In genomic region chr4:129336291-129336690, GRCm38 (mm10) we compare ENCODE assay signal across 8 mouse cellular contexts. TPM values are rescaled to one million over a fixed set of nuclear protein-coding genes. Genes with fewer than 3 reads are reported as not detected.
DNase-seq lines count a peak whose midpoint lies in the region; ATAC-seq and TF ChIP-seq lines count a peak whose summit lies in the region.

No protein-coding gene starts in this region.

- H3K9me3 ChIP-seq in heart, embryonic 13.5 days = no peaks in the 10 kb centered on the region
- no peaks in the 10 kb centered on the region for H3K9me3 ChIP-seq in ES-E14 (ENCODE audit: control insufficient read depth, insufficient read depth, low read depth, low read length)
- H3K9me3 ChIP-seq in forebrain, postnatal 0 days (ENCODE audit: low read length) = no peaks in the 10 kb centered on the region

- H3K27me3 ChIP-seq in heart, embryonic 13.5 days (replicated peaks) = no peaks in the 10 kb centered on the region
- H3K27me3 ChIP-seq in forebrain, postnatal 0 days (ENCODE audit: insufficient read depth, low read length) = no peaks in the 10 kb centered on the region

- H3K4me1 ChIP-seq in heart, embryonic 13.5 days = peaks cover 26% of the 10 kb centered on the region
- H3K4me1 ChIP-seq in ES-E14 (ENCODE audit: control insufficient read depth in 2 of 2, insufficient read depth in 2 of 2, low read length in 2 of 2, poor library complexity in 1 of 2) = peaks cover 0 to 2% of the 10 kb centered on the region in 2 experiments; a peak in 2 of 4 replicates
- peaks cover 20% of the 10 kb centered on the region for H3K4me1 ChIP-seq in forebrain, postnatal 0 days (ENCODE audit: insufficient read depth)

- H3K36me3 ChIP-seq in heart, embryonic 13.5 days = peaks cover 24% of the 10 kb centered on the region
- H3K36me3 ChIP-seq in ES-E14 (ENCODE audit: control insufficient read depth, insufficient read depth, low read length, poor library complexity, severe bottlenecking) = peaks cover 11% of the 10 kb centered on the region
- peaks cover 2% of the 10 kb centered on the region; the same call in 1 of the 2 replicates for H3K36me3 ChIP-seq in forebrain, postnatal 0 days (ENCODE audit: insufficient read depth)

- 48% methylated on average over 14 of the region's 14 CpGs for WGBS in heart, embryonic 13.5 days
- 52% methylated on average over 14 of the region's 14 CpGs for WGBS in forebrain, postnatal 0 days

- no peak for DNase-seq in heart, adult 18-20 months
- DNase-seq in ES-E14 (ENCODE audit: low read depth, low spot score) = no peak
- DNase-seq in forebrain, postnatal 0 days = no peak
- peak; percentile 26 for DNase-seq in lung, postnatal 36 days
- no peak for DNase-seq in retina, embryonic 14.5 days (ENCODE audit: low spot score)
- DNase-seq in urinary bladder, adult 2 months (ENCODE audit: low spot score) = no peak
- DNase-seq in right cerebral cortex, adult 2 months (ENCODE audit: low spot score in 2 of 2) = no peak

- H3K4me2 ChIP-seq in heart, embryonic 13.5 days = peak overlapping the region; percentile 89
- peak overlapping the region; percentile 71 for H3K4me2 ChIP-seq in forebrain, postnatal 0 days (ENCODE audit: low read depth)

- H3K9ac ChIP-seq in heart, embryonic 13.5 days = peak overlapping the region; percentile 88
- H3K9ac ChIP-seq in ES-E14 (ENCODE audit: insufficient read depth, low read depth, low read length, poor library complexity, severe bottlenecking) = peak overlapping the region; percentile 91
- H3K9ac ChIP-seq in forebrain, postnatal 0 days = peak overlapping the region; percentile 66

- no peak for TF ChIP-seq CTCF in forebrain, postnatal 0 days (IDR thresholded peaks at IDR 0.05; ENCODE audit: low read depth)

- in situ Hi-C loops in ES-E14 (cut with MboI; ENCODE audit: low sequenced_read_pairs in 2 of 2, unreplicated experiment in 2 of 2) = no loop called here

- peak overlapping the region; percentile 100 for H3K27ac ChIP-seq in heart, embryonic 13.5 days (replicated peaks)
- peak overlapping the region; percentile 99; the same call in 1 of the 2 replicates for H3K27ac ChIP-seq in ES-E14 (ENCODE audit: insufficient read depth, low read depth, low read length, poor library complexity, severe bottlenecking)
- H3K27ac ChIP-seq in forebrain, postnatal 0 days (ENCODE audit: low read depth, low read length) = peak overlapping the region; percentile 99

- H3K4me3 ChIP-seq in heart, embryonic 13.5 days = peak overlapping the region; percentile 71
- H3K4me3 ChIP-seq in ES-E14 (ENCODE audit: insufficient read depth in 1 of 2, low read depth in 1 of 2, low read length in 2 of 2, poor library complexity in 1 of 2, severe bottlenecking in 1 of 2) = peak overlapping the region; percentile 81 to 88
- H3K4me3 ChIP-seq in forebrain, postnatal 0 days (ENCODE audit: low read depth, low read length) = peak overlapping the region; percentile 96

- ATAC-seq in heart, embryonic 13.5 days (ENCODE audit: extremely low read depth, insufficient number of reproducible peaks, low FRiP score, low TSS enrichment) = no peak
- ATAC-seq in forebrain, postnatal 0 days = no peak

TF ChIP-seq in ES-E14, 5 proteins besides CTCF, POLR2A, EP300 and RAD21:
- no peak for TF ChIP-seq MAFK (IDR thresholded peaks at IDR 0.05; ENCODE audit: insufficient read depth, low read depth, low read length)
TF ChIP-seq in ES-E14: peak in this region for 0.

RNA-seq across cellular contexts. Expression of gene Zbtb8os, which starts 0.8 kb away (rescaled TPM):
- polyA plus RNA-seq in heart, embryonic 13.5 days (2015; fragmentation: Nextera tagmentation; extraction: Ambion mirVana) = 36.6 and 45.0 TPM in 2 replicates
- total RNA-seq in heart, adult 18-20 months (2021) = 10 to 100 TPM; 22.4 to 30.2 TPM
- 41.4 and 59.9 TPM in 2 replicates for total RNA-seq in ES-E14 (2012; rRNA removed)
- total RNA-seq in forebrain, postnatal 0 days (2014; rRNA removed) = 5.9 and 6.0 TPM in 2 replicates
- 20.7 and 30.0 TPM in 2 replicates for polyA plus RNA-seq in forebrain, postnatal 0 days (2015; fragmentation: Nextera tagmentation; extraction: Ambion mirVana)
- polyA plus RNA-seq in urinary bladder, adult 2 months (2012; rRNA removed) = 45.4 and 52.6 TPM in 2 replicates

RNA-seq across cellular contexts. Expression of gene Rbbp4, which starts 1.1 kb away (rescaled TPM):
- 279 and 297 TPM in 2 replicates for polyA plus RNA-seq in heart, embryonic 13.5 days (2015; fragmentation: Nextera tagmentation; extraction: Ambion mirVana)
- 10 to 100 TPM; 74.1 to 78.0 TPM for total RNA-seq in heart, adult 18-20 months (2021)
- 59.7 and 81.2 TPM in 2 replicates for total RNA-seq in ES-E14 (2012; rRNA removed)
- 103 and 111 TPM in 2 replicates for total RNA-seq in forebrain, postnatal 0 days (2014; rRNA removed)
- 272 and 292 TPM in 2 replicates for polyA plus RNA-seq in forebrain, postnatal 0 days (2015; fragmentation: Nextera tagmentation; extraction: Ambion mirVana)
- 65.1 and 72.2 TPM in 2 replicates for polyA plus RNA-seq in urinary bladder, adult 2 months (2012; rRNA removed)

RNA-seq across cellular contexts. Expression of gene Zbtb8a, which starts 41.6 kb away (rescaled TPM):
- polyA plus RNA-seq in heart, embryonic 13.5 days (2015; fragmentation: Nextera tagmentation; extraction: Ambion mirVana) = 9.9 and 11.0 TPM in 2 replicates
- total RNA-seq in heart, adult 18-20 months (2021) = 1 to 10 TPM; 2.9 to 3.0 TPM
- total RNA-seq in ES-E14 (2012; rRNA removed) = 25.3 and 32.5 TPM in 2 replicates
- 22.5 and 28.0 TPM in 2 replicates for total RNA-seq in forebrain, postnatal 0 days (2014; rRNA removed)
- polyA plus RNA-seq in forebrain, postnatal 0 days (2015; fragmentation: Nextera tagmentation; extraction: Ambion mirVana) = 10.3 and 14.3 TPM in 2 replicates
- 18.7 and 21.0 TPM in 2 replicates for polyA plus RNA-seq in urinary bladder, adult 2 months (2012; rRNA removed)

RNA-seq across cellular contexts. Expression of gene Sync, which starts 48.9 kb away (rescaled TPM):
- polyA plus RNA-seq in heart, embryonic 13.5 days (2015; fragmentation: Nextera tagmentation; extraction: Ambion mirVana) = 1.1 and 1.6 TPM in 2 replicates
- total RNA-seq in heart, adult 18-20 months (2021) = 10 to 100 TPM; 18.9 to 24.9 TPM
- 2.0 and 2.1 TPM in 2 replicates for total RNA-seq in ES-E14 (2012; rRNA removed)
- 0.52 and 0.54 TPM in 2 replicates for total RNA-seq in forebrain, postnatal 0 days (2014; rRNA removed)
- 0.48 and 0.79 TPM in 2 replicates for polyA plus RNA-seq in forebrain, postnatal 0 days (2015; fragmentation: Nextera tagmentation; extraction: Ambion mirVana)
- polyA plus RNA-seq in urinary bladder, adult 2 months (2012; rRNA removed) = 3.1 and 4.0 TPM in 2 replicates
